Mouse (Mus musculus): Measurements from ENCODE around the gene Samd13. TPM values are rescaled to one million over a fixed set of nuclear protein-coding genes. Genes with fewer than 3 reads are reported as not detected.

The Samd13 gene
- polyA plus RNA-seq, 2 experiments = 0.06 to 0.15 TPM

DNA sequence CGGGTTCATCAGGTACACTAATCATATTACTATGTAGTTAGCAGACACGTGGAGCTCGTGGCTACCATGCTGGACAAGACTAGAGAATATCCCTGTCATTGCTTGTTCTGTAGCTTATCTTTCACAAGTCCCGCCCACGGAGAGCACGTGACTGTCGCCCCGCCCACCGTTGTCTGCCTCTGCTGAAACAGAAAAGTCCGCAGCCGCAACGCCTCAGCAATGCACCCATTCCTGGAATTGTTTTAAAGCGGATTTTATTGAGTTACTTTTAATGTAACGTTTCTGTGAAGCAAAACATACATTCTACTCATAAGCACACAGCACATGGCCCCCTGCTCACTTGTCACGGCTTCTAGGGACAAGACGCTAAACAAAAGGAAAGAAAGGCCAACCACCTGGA, 5.7 kb downstream of the Samd13 start:
- H3K27ac ChIP-seq = no peak overlapping the region
- H3K9me3 ChIP-seq (ENCODE audit: control insufficient read depth, low read length) = no peaks in the 10 kb centered on the region
- ATAC-seq (ENCODE audit: insufficient read depth) (no peak), DNase-seq (ENCODE audit: low read depth in 3 of 3, low spot score in 3 of 3) (no peak)
- H3K4me1 ChIP-seq (replicated peaks; ENCODE audit: control insufficient read depth in 2 of 2, insufficient read depth in 2 of 2, low read length in 1 of 2) = peaks cover 0 to 3% of the 10 kb centered on the region in 2 experiments; a peak in 2 of 4 replicates
- WGBS (ENCODE audit: insufficient replicate concordance) = 75% methylated on average over 16 of the region's 16 CpGs
- H3K27me3 ChIP-seq (ENCODE audit: control insufficient read depth, insufficient read depth, low read length) = peaks cover 5% of the 10 kb centered on the region
- no peaks in the 10 kb centered on the region for H3K36me3 ChIP-seq (replicated peaks; ENCODE audit: control insufficient read depth, insufficient read depth, low read depth)
- H3K4me3 ChIP-seq (ENCODE audit: insufficient read depth in 1 of 2, low read depth in 2 of 2, low read length in 2 of 2) = no peak overlapping the region
- H3K4me2 ChIP-seq (ENCODE audit: low read depth) = no peak overlapping the region
- TF ChIP-seq EP300 (IDR thresholded peaks at IDR 0.05; ENCODE audit: low read depth) (no peak), CTCF (IDR thresholded peaks at IDR 0.05; ENCODE audit: low read depth) (no peak)
- no peak overlapping the region for H3K9ac ChIP-seq (replicated peaks)

GRCm38 (mm10) chr3:146676193-146676592, 9.2 kb downstream of the Samd13 start:
- Histone ChIP-seq H3K27me3 (ENCODE audit: control insufficient read depth, insufficient read depth, low read length) (no peaks in the 10 kb centered on the region), H3K9me3 (ENCODE audit: control insufficient read depth, low read length) (no peaks in the 10 kb centered on the region), H3K36me3 (replicated peaks; ENCODE audit: control insufficient read depth, insufficient read depth, low read depth) (no peaks in the 10 kb centered on the region), H3K4me3 (ENCODE audit: insufficient read depth in 1 of 2, low read depth in 2 of 2, low read length in 2 of 2) (no peak overlapping the region), H3K4me1 (replicated peaks; ENCODE audit: control insufficient read depth in 2 of 2, insufficient read depth in 2 of 2, low read length in 1 of 2) (no peaks in the 10 kb centered on the region), H3K27ac (no peak overlapping the region), H3K9ac (replicated peaks) (no peak overlapping the region), H3K4me2 (ENCODE audit: low read depth) (no peak overlapping the region)
- no peak for DNase-seq (ENCODE audit: low read depth in 3 of 3, low spot score in 3 of 3)
- 75% methylated on average over 4 of the region's 4 CpGs for WGBS (ENCODE audit: insufficient replicate concordance)
- TF ChIP-seq CTCF (IDR thresholded peaks at IDR 0.05; ENCODE audit: low read depth) (no peak), EP300 (IDR thresholded peaks at IDR 0.05; ENCODE audit: low read depth) (no peak)
- ATAC-seq (ENCODE audit: insufficient read depth) = no peak

- Histone ChIP-seq H3K9me3 (ENCODE audit: control insufficient read depth, low read length) (no peaks in the 10 kb centered on the region), H3K27ac (no peak overlapping the region), H3K27me3 (ENCODE audit: control insufficient read depth, insufficient read depth, low read length) (no peaks in the 10 kb centered on the region), H3K36me3 (replicated peaks; ENCODE audit: control insufficient read depth, insufficient read depth, low read depth) (no peaks in the 10 kb centered on the region), H3K4me1 (replicated peaks; ENCODE audit: control insufficient read depth in 2 of 2, insufficient read depth in 2 of 2, low read length in 1 of 2) (no peaks in the 10 kb centered on the region), H3K9ac (replicated peaks) (no peak overlapping the region), H3K4me3 (ENCODE audit: insufficient read depth in 1 of 2, low read depth in 2 of 2, low read length in 2 of 2) (no peak overlapping the region), H3K4me2 (ENCODE audit: low read depth) (no peak overlapping the region)
- no peak for ATAC-seq (ENCODE audit: insufficient read depth)
- DNase-seq (ENCODE audit: low read depth in 3 of 3, low spot score in 3 of 3) = no peak
- TF ChIP-seq EP300 (IDR thresholded peaks at IDR 0.05; ENCODE audit: low read depth) (no peak), CTCF (IDR thresholded peaks at IDR 0.05; ENCODE audit: low read depth) (no peak)
- 79% methylated on average over 1 of the region's 1 CpGs for WGBS (ENCODE audit: insufficient replicate concordance)
These were observed 10.3 kb downstream of the Samd13 start for GRCm38 (mm10) chr3:146675101-146675500.

- no peak for ATAC-seq (ENCODE audit: insufficient read depth)
- WGBS (ENCODE audit: insufficient replicate concordance) = 47% methylated on average over 2 of the region's 2 CpGs
- Histone ChIP-seq H3K4me1 (replicated peaks; ENCODE audit: control insufficient read depth in 2 of 2, insufficient read depth in 2 of 2, low read length in 1 of 2) (no peaks in the 10 kb centered on the region), H3K4me2 (ENCODE audit: low read depth) (no peak overlapping the region), H3K4me3 (ENCODE audit: insufficient read depth in 1 of 2, low read depth in 2 of 2, low read length in 2 of 2) (no peak overlapping the region), H3K36me3 (replicated peaks; ENCODE audit: control insufficient read depth, insufficient read depth, low read depth) (no peaks in the 10 kb centered on the region), H3K9me3 (ENCODE audit: control insufficient read depth, low read length) (no peaks in the 10 kb centered on the region), H3K9ac (replicated peaks) (no peak overlapping the region), H3K27ac (no peak overlapping the region), H3K27me3 (ENCODE audit: control insufficient read depth, insufficient read depth, low read length) (no peaks in the 10 kb centered on the region)
- no peak for DNase-seq (ENCODE audit: low read depth in 3 of 3, low spot score in 3 of 3)
- TF ChIP-seq EP300 (IDR thresholded peaks at IDR 0.05; ENCODE audit: low read depth) (no peak), CTCF (IDR thresholded peaks at IDR 0.05; ENCODE audit: low read depth) (no peak)
These were observed 14.3 kb downstream of the Samd13 start for GRCm38 (mm10) chr3:146671121-146671520.

- DNase-seq (ENCODE audit: low read depth in 3 of 3, low spot score in 3 of 3) (no peak), ATAC-seq (ENCODE audit: insufficient read depth) (no peak)
- H3K36me3 ChIP-seq (replicated peaks; ENCODE audit: control insufficient read depth, insufficient read depth, low read depth) = no peaks in the 10 kb centered on the region
- TF ChIP-seq EP300 (IDR thresholded peaks at IDR 0.05; ENCODE audit: low read depth) (no peak), CTCF (IDR thresholded peaks at IDR 0.05; ENCODE audit: low read depth) (no peak)
- no peak overlapping the region for H3K9ac ChIP-seq (replicated peaks)
- H3K4me1 ChIP-seq (replicated peaks; ENCODE audit: control insufficient read depth in 2 of 2, insufficient read depth in 2 of 2, low read length in 1 of 2) = no peaks in the 10 kb centered on the region
- H3K4me3 ChIP-seq (ENCODE audit: insufficient read depth in 1 of 2, low read depth in 2 of 2, low read length in 2 of 2) = no peak overlapping the region
- 64% methylated on average over 7 of the region's 7 CpGs for WGBS (ENCODE audit: insufficient replicate concordance)
- H3K4me2 ChIP-seq (ENCODE audit: low read depth) = no peak overlapping the region
- no peaks in the 10 kb centered on the region for H3K27me3 ChIP-seq (ENCODE audit: control insufficient read depth, insufficient read depth, low read length)
- no peaks in the 10 kb centered on the region for H3K9me3 ChIP-seq (ENCODE audit: control insufficient read depth, low read length)
- H3K27ac ChIP-seq = no peak overlapping the region
These were observed 23.5 kb downstream of the Samd13 start for GRCm38 (mm10) chr3:146661907-146662306.
